Mouse (Mus musculus) forebrain, embryonic 15.5 days (tissue): Measurements from ENCODE around the gene Unc13d. TPM values are rescaled to one million over a fixed set of nuclear protein-coding genes. Genes with fewer than 3 reads are reported as not detected.
A peak's percentile ranks its signal among the peaks of the same experiment; 100 is the strongest.
"Not testable (repeated sequence)": the region's sequence is repeated elsewhere in the genome, so short reads cannot be mapped to it uniquely, and the experiment has no call there.

Source experiments
- ATAC-seq: fragments of 200-750 bp; cut with Nextera tagmentation; replicated peaks from 2 replicates; pipeline ENCODE4 v1.8.0; 2017; ENCODE audit warnings: mild to moderate bottlenecking, moderate TSS enrichment, moderate library complexity
- H3K27ac ChIP-seq: fragments of 300-500 bp; sonication (generic); replicated peaks from 2 replicates; pipeline ENCODE4 v1.5.1; 2015; ENCODE audit warnings: mild to moderate bottlenecking, inconsistent platforms
- H3K27me3 ChIP-seq: fragments of 300-500 bp; sonication (generic); 2 replicates; pipeline ENCODE4 v1.6.1; 2015; ENCODE audit warnings: inconsistent platforms
- H3K36me3 ChIP-seq: fragments of 300-500 bp; sonication (generic); 2 replicates; pipeline ENCODE4 v1.6.1; 2015; ENCODE audit warnings: mild to moderate bottlenecking, inconsistent platforms
- H3K4me1 ChIP-seq: fragments of 300-500 bp; sonication (generic); 2 replicates; pipeline ENCODE4 v1.6.1; 2015; ENCODE audit warnings: inconsistent platforms
- H3K4me2 ChIP-seq: fragments of 300-500 bp; sonication (generic); replicated peaks from 2 replicates; pipeline ENCODE4 v1.6.1; 2015; ENCODE audit warnings: mild to moderate bottlenecking, inconsistent platforms
- H3K4me3 ChIP-seq: fragments of 300-500 bp; sonication (generic); 2 replicates; pipeline ENCODE4 v1.5.1; 2015; ENCODE audit warnings: mild to moderate bottlenecking, inconsistent platforms
- H3K9ac ChIP-seq: fragments of 300-500 bp; sonication (generic); replicated peaks from 2 replicates; pipeline ENCODE4 v1.6.1; 2015; ENCODE audit warnings: mild to moderate bottlenecking, inconsistent platforms
- H3K9me3 ChIP-seq: fragments of 300-500 bp; sonication (generic); 2 replicates; pipeline ENCODE4 v1.6.1; 2016; ENCODE audit warnings: inconsistent platforms
- WGBS: fragments of 180-500 bp; shearing (Covaris S2); methylation state at CpG from one replicate; pipeline ENCODE4 v1.1.7; 2015; ENCODE audit warnings: mixed read lengths; 5-methylcytosine and 5-hydroxymethylcytosine counted together
- polyA plus RNA-seq: library from polyadenylated mRNA; unstranded; fragments of >200 nt; fragmentation: Nextera tagmentation; extraction: Ambion mirVana; gene quantifications from 2 replicates; pipeline ENCODE4 v1.2.1, GENCODE M21; 2015

The Unc13d gene
- polyA plus RNA-seq, 1 experiment from 2014 or later, result 0.70 TPM

DNA sequence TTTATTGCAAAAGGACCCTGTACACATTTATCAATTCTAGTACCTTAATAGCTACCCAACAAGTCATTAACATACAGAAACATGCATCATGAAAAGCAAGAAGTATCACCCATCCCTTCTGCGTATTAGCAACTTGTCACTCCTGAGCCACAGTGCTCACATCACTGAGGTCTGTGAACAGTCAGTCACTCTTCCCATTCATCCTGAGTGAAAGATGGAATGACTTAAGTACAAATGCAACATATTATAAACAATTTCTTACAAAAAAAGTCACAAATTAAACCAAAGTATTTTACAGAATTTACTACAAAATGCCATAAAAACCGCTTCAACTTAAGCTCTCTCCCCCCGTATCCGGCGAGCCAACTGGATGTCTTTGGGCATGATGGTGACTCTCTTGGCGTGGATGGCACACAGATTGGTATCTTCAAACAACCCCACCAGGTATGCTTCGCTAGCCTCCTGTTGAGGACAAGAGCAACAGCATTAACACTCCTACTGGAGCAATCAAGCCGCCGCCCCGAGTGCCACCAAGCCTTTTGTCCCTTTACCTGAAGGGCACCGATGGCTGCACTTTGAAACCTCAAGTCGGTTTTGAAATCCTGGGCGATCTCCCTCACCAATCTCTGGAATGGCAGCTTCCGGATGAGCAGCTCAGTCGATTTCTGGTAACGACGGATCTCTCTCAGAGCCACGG is 54.5 kb downstream of the Unc13d start:
- H3K4me3 ChIP-seq, result peak overlapping the region; percentile 81
- H3K36me3 ChIP-seq, result peaks cover 25% of the 10 kb centered on the region
- peak overlapping the region; percentile 99 for H3K27ac ChIP-seq
- peak overlapping the region; percentile 74 for H3K4me2 ChIP-seq
- H3K9me3 ChIP-seq, ATAC-seq, H3K27me3 ChIP-seq: not testable (repeated sequence)
- H3K4me1 ChIP-seq, result peaks cover 18% of the 10 kb centered on the region
- H3K9ac ChIP-seq, result peak overlapping the region; percentile 98
- 5% methylated on average over 18 of the region's 18 CpGs for WGBS

DNA sequence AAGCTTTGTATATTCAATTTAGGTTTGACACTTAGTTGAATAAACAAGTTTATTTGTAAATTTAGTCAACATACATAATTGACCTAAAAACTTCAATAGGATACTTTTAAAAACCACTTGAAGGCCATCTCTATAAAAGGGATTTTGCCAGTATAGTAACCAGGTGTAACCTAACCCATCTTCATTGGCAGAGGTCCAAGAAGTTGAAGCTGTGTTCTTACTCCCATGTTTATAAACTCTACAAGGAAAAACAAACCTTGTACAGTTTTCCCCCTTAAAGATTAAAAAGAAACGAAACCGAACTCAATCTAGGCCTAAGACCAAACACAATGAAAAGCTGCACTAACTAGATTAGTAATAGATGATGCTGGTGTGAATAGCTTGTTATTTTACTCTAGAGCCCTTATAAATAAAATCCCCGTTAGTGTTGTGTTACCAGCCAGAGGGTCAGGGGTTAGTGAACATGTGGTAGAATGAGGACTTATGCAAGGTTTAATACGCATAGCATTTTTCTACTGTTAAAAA is 55.4 kb downstream of the Unc13d start:
- peaks cover 25% of the 10 kb centered on the region for H3K36me3 ChIP-seq
- no peaks in the 10 kb centered on the region for H3K27me3 ChIP-seq
- peak overlapping the region; percentile 40 for H3K9ac ChIP-seq
- peak overlapping the region; percentile 74 for H3K4me2 ChIP-seq
- H3K4me3 ChIP-seq, result peak overlapping the region; percentile 81
- no peak overlapping the region for H3K27ac ChIP-seq
- ATAC-seq, result no peak
- no peaks in the 10 kb centered on the region for H3K9me3 ChIP-seq
- 49% methylated on average over 4 of the region's 4 CpGs for WGBS
- peaks cover 18% of the 10 kb centered on the region for H3K4me1 ChIP-seq

DNA sequence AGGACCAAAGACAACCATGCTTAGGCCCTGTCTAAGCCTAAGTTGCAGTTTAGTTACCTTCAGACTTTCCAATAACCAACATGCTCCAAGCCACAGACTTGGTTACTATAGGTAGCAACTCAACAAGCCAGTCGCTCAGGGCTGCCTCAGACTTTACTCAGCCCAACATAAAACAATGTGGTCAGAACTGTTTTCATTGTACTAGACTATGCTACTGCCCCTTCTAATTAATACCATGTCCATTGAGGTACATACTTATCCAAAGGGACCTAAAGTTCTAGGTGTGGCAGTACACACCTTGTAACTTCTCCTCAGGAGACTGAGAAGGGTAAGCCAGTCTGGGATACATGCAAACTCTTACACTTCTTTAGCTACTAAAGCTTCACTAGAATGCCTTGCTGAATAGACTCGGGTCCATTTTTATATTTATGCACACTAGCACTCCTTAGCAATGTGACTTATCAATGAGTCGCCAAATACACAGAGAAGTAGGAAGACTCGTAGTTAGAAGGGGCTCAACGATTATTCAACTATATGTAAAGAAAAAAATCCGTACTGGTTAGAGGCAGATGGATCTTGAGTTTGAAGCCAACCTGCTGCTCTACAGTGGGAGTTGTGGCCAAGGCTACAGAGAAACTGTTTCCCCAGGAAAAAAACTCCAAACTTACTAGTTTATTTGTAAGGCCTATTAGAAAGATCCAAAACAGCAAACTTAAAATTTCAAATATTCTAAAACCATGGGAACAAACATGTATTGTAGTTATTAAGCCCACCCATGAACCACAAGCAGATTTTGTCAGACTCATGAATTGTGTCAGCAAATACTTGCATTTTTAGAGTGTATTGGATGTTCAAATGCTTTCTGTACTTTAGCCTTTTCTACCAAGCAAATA is 56.2 kb downstream of the Unc13d start:
- peak overlapping the region; percentile 22 for H3K4me3 ChIP-seq
- no peaks in the 10 kb centered on the region for H3K9me3 ChIP-seq
- H3K27ac ChIP-seq, result 0 out of 2 replicates have a peak overlapping the region, but pooled peaks have one; percentile 0
- ATAC-seq, result no peak
- H3K27me3 ChIP-seq, result no peaks in the 10 kb centered on the region
- 0 out of 2 replicates have a peak overlapping the region, but pooled peaks have one; percentile 3 for H3K9ac ChIP-seq
- peaks cover 18% of the 10 kb centered on the region for H3K4me1 ChIP-seq
- 73% methylated on average over 6 of the region's 6 CpGs for WGBS
- H3K36me3 ChIP-seq, result peaks cover 25% of the 10 kb centered on the region
- H3K4me2 ChIP-seq, result peak overlapping the region; percentile 74

DNA sequence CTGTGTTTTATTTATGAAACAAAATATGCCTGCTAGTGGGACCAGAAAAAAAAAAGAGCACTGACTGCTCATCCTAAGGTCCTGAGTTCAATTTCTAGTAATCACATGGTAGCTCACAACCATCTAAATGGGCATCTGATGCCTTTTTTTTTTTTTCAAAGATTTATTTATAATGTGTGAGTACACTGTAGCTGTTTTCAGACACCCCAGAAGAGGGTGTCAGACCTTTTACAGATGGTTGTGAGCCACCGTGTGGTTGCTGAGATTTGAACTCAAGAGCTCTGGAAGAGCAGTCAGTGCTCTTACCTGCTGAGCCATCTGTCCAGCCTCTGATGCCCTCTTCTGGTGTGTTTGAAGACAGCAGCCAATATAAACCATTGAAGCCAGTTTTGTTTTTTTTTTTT is 57.2 kb downstream of the Unc13d start:
- peaks cover 25% of the 10 kb centered on the region for H3K36me3 ChIP-seq
- no peak overlapping the region for H3K4me2 ChIP-seq
- H3K9me3 ChIP-seq, result no peaks in the 10 kb centered on the region
- peaks cover 18% of the 10 kb centered on the region for H3K4me1 ChIP-seq
- H3K4me3 ChIP-seq, result no peak overlapping the region
- H3K27ac ChIP-seq, result no peak overlapping the region
- H3K27me3 ChIP-seq, result no peaks in the 10 kb centered on the region
- WGBS, result 40% methylated on average over 1 of the region's 1 CpGs
- no peak overlapping the region for H3K9ac ChIP-seq
- no peak for ATAC-seq

DNA sequence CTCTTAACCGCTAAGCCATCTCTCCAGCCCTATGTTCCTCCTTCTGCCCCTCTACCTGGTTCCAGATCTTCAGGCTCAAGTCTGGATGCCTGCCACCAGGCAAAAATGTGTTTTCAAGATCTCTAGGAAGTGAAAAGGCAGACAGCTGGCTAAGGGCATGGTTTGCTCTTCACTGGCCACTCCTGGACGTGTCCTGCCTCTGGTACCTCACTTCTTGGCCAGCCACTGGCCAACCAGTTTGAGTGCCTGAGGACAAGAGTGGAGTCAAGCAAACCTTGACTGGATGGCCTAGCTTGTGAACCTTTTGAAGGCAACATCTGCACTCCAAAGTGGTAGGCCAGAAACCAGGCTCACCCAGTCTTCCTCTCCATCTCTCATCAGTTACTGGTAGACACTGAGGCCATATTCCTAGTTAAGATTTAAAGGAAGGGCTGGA is 57.8 kb downstream of the Unc13d start:
- Histone ChIP-seq H3K27ac (no peak overlapping the region), H3K4me2 (no peak overlapping the region), H3K4me1 (peaks cover 18% of the 10 kb centered on the region), H3K9me3 (no peaks in the 10 kb centered on the region), H3K27me3 (no peaks in the 10 kb centered on the region), H3K36me3 (peaks cover 25% of the 10 kb centered on the region), H3K4me3 (no peak overlapping the region), H3K9ac (no peak overlapping the region)
- 84% methylated on average over 2 of the region's 2 CpGs for WGBS
- ATAC-seq, result no peak

DNA sequence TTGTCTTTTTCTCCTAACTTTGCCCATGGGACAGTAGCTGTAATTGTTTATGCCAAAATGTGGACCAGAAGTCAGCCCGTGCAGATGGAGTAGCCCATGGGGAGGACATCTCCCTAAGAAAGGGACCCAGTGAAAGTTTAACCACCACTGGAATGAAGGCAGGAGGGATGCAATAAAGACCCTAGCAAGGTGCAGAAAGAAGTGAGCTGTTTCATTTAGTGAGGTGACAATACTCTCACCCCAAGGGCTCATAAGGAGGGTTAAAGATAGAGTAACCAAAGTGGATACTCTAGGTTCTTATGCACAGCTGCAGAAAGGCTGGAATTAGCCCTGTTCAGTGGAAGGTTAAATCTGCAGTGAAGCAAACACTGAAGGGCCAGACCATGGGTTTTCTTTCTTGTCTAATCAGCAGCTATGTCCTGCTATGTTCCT is 58.4 kb downstream of the Unc13d start:
- Histone ChIP-seq H3K27ac (no peak overlapping the region), H3K36me3 (peaks cover 25% of the 10 kb centered on the region), H3K4me2 (no peak overlapping the region), H3K9ac (no peak overlapping the region), H3K9me3 (no peaks in the 10 kb centered on the region), H3K4me3 (no peak overlapping the region), H3K27me3 (no peaks in the 10 kb centered on the region), H3K4me1 (peaks cover 18% of the 10 kb centered on the region)
- ATAC-seq, result no peak
- WGBS, result 76% methylated on average over 1 of the region's 1 CpGs

DNA sequence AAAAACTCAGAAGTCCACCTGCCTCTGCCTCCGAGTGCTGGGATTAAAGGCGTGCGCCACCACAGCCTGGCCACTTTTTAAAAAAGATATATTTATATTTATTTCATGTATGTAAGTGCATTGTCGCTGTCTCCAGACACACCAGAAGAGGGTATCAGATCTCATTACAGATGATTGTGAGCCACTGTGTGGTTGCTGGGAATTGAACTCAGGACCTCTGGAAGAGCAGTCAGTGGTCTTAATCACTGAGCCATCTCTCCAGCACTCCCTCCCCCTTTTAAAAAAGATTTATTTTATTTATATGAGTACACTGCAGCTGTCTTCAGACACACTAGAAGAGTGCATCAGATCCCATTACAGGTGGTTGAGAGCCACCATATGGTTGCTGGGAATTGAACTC is 58.9 kb downstream of the Unc13d start:
- H3K4me3 ChIP-seq, H3K9me3 ChIP-seq, H3K27me3 ChIP-seq, H3K27ac ChIP-seq, H3K9ac ChIP-seq, H3K4me2 ChIP-seq, ATAC-seq: not testable (repeated sequence)
- peaks cover 25% of the 10 kb centered on the region for H3K36me3 ChIP-seq
- 91% methylated on average over 4 of the region's 4 CpGs for WGBS
- peaks cover 18% of the 10 kb centered on the region for H3K4me1 ChIP-seq

DNA sequence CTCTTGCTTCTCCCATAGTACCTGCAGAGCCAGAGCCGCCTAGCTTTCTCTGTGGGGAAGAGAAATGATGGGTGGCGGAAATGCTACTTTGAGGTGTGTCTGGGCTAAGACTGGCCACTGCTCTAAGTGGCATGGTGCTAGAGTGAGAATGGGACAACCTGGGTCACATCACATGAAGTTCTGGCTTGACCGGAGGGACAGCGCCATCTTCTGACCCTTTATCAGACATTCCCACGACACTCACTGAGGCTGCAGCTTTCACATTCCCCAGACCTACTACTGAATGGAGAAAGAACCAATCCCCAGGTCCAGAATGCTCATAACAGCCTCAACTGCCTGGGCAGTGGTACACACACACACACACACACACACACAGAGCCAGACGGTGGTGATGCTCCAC is 59.7 kb downstream of the Unc13d start:
- Histone ChIP-seq H3K27ac (no peak overlapping the region), H3K4me1 (peaks cover 19% of the 10 kb centered on the region), H3K4me3 (no peak overlapping the region), H3K36me3 (peaks cover 25% of the 10 kb centered on the region), H3K9ac (no peak overlapping the region), H3K27me3 (no peaks in the 10 kb centered on the region), H3K4me2 (no peak overlapping the region), H3K9me3 (no peaks in the 10 kb centered on the region)
- 32% methylated on average over 6 of the region's 6 CpGs for WGBS
- no peak for ATAC-seq

DNA sequence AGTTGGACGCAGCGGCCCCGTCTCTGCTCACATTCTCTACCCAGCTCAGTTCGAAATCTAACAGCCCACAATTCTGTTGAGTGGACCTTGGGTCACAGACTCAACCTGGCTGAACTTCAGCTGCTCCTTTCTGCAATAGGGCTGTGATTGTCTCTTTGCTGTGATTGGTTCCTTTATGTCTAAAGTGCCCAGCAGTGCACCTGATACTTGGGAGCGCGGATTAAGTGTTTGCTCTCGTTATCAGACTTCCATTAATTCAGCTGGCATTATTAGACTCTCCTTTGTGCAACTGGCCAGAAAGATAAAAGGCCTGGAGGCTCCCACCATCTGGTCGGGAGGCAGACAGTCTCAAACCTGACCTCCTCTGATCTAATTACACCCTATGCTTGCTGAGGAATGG is 62.9 kb downstream of the Unc13d start:
- no peak overlapping the region for H3K9ac ChIP-seq
- H3K4me2 ChIP-seq, result no peak overlapping the region
- peaks cover under 1% of the 10 kb centered on the region; the same call in 1 of the 2 replicates for H3K36me3 ChIP-seq
- no peak overlapping the region for H3K27ac ChIP-seq
- H3K4me3 ChIP-seq, result no peak overlapping the region
- ATAC-seq, result no peak
- peaks cover 22% of the 10 kb centered on the region for H3K4me1 ChIP-seq
- H3K27me3 ChIP-seq, result no peaks in the 10 kb centered on the region
- H3K9me3 ChIP-seq, result no peaks in the 10 kb centered on the region
- 41% methylated on average over 8 of the region's 8 CpGs for WGBS

DNA sequence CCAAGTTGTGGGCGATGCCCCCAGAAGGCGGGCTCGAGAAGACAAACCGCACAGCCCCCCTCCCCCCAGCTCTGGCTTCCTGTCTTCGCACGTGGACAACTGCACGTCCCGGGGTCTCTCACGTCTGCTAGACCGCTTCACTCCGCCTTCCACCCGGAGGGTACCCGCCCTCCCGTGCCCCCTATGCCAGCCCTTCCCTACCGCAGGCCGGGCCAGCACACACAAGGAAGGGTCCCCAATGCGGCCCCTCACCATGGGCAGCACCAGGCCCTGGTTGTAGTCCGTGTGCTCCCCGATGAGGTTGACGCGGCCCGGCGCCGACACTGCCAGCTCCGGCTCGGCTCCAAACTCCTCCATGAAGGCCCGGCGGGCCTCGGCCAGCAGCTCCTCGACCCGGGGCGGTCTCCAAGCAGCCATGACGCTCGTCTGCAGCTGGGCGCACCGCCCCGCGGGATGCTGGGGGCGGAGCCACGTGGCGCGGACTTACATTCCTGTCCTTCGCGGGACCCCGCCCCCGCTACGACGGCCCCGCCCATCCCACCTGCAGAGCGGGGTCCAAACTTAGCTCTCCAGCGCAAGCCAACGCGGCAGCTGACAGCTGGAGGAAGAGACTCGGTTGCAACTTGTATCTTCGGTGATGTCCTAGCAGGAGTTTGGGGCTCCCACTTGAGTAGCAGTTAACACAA is 65.4 kb downstream of the Unc13d start, which contains the start of gene Galk1:
Gene Galk1 (minus strand): TSS at position 458 of the 686 bp plus-strand sequence.
- H3K9ac ChIP-seq, result peak within 1 kb of the TSS; percentile 67
- H3K4me2 ChIP-seq, result peak within 1 kb of the TSS; percentile 86
- no peaks in the 10 kb centered on the region for H3K9me3 ChIP-seq
- no peaks in the 10 kb centered on the region for H3K36me3 ChIP-seq
- H3K4me3 ChIP-seq, result peak within 1 kb of the TSS; percentile 68
- peak; percentile 84 for ATAC-seq
- H3K27me3 ChIP-seq, result no peaks in the 10 kb centered on the region
- WGBS, result under 1% methylated on average over 55 of the region's 55 CpGs
- peaks cover 22% of the 10 kb centered on the region for H3K4me1 ChIP-seq
- peak within 1 kb of the TSS; percentile 73 for H3K27ac ChIP-seq
